Mouse (Mus musculus) kidney, embryonic 14.5 days (tissue): ENCODE data around the gene Hoxd4. TPM values are rescaled to one million over a fixed set of nuclear protein-coding genes. Genes with fewer than 3 reads are reported as not detected.

Source experiments
- ATAC-seq: fragments of 200-750 bp; cut with Nextera tagmentation; 2 replicates; pipeline ENCODE4 v1.8.0; 2017; ENCODE audit warnings: moderate number of reproducible peaks, mild to moderate bottlenecking, moderate TSS enrichment, moderate library complexity; ENCODE audit not compliant: low FRiP score, low TSS enrichment
- H3K27ac ChIP-seq: fragments of 300-500 bp; sonication (generic); 2 replicates; pipeline ENCODE4 v1.5.1; 2014; ENCODE audit warnings: low read depth, mild to moderate bottlenecking, low read length, moderate library complexity, mixed read lengths
- H3K27me3 ChIP-seq: fragments of 300-500 bp; sonication (generic); 2 replicates; pipeline ENCODE4 v1.6.1; 2014; ENCODE audit warnings: mild to moderate bottlenecking, low read length; ENCODE audit not compliant: control insufficient read depth, insufficient read depth
- H3K36me3 ChIP-seq: fragments of 300-500 bp; sonication (generic); 2 replicates; pipeline ENCODE4 v1.6.1; 2014; ENCODE audit warnings: low read length, mixed read lengths; ENCODE audit not compliant: control insufficient read depth, insufficient read depth
- H3K4me1 ChIP-seq: fragments of 300-500 bp; sonication (generic); 2 replicates; pipeline ENCODE4 v1.6.1; 2014; ENCODE audit warnings: low read length, mixed read lengths; ENCODE audit not compliant: control insufficient read depth, insufficient read depth
- H3K4me2 ChIP-seq: fragments of 300-500 bp; sonication (generic); replicated peaks from 2 replicates; pipeline ENCODE4 v1.6.1; 2014; ENCODE audit warnings: low read depth, mild to moderate bottlenecking, low read length
- H3K4me3 ChIP-seq: fragments of 300-500 bp; sonication (generic); 2 replicates; pipeline ENCODE4 v1.5.1; 2014; ENCODE audit warnings: mild to moderate bottlenecking, low read length
- H3K9ac ChIP-seq: fragments of 300-500 bp; sonication (generic); 2 replicates; pipeline ENCODE4 v1.6.1; 2014; ENCODE audit warnings: low read depth, mild to moderate bottlenecking, low read length, moderate library complexity
- H3K9me3 ChIP-seq: fragments of 300-500 bp; sonication (generic); 2 replicates; pipeline ENCODE4 v1.6.1; 2016; ENCODE audit warnings: low read length; ENCODE audit not compliant: control insufficient read depth
- WGBS: fragments of 180-500 bp; shearing (Covaris S2); extraction: QIAGEN DNeasy Blood & Tissue Kit; methylation state at CpG from one replicate; pipeline ENCODE4 v1.1.7; 2014; 5-methylcytosine and 5-hydroxymethylcytosine counted together
- polyA plus RNA-seq: library from polyadenylated mRNA; unstranded; fragments of >200 nt; fragmentation: Nextera tagmentation; extraction: Ambion mirVana; gene quantifications from 2 replicates; pipeline ENCODE4 v1.2.1, GENCODE M21; 2014

The Hoxd4 gene
- polyA plus RNA-seq, 1 experiment from 2014 or later = 6.3 TPM

- ATAC-seq = no peak; the same call in none of the 2 replicates
- 1% methylated on average over 24 of the region's 25 CpGs for WGBS
- H3K9ac ChIP-seq = peak overlapping the region; percentile 51
Measured at GRCm38 (mm10) chr2:74753175-74753523, 41.4 kb downstream of the Hoxd4 start.

DNA sequence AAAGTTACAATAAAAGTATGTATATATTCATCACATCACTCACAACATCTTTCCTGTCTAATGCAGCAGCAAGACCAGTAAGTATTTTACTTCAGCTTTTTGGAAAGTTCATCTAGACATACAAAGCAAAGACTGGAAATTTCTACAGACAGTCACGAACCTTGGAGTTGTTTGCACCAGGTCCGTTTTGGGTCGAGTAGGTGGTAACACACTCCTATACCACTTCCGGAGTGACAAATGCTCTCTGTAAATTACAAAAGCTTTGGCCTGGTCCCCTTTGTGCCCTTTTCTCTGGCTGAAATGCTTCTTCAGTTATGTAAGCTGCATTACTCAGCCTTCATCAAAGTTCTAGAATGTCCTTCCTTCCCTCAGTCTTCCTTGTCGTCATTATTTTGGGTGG lies 42.0 kb downstream of the Hoxd4 start:
- Histone ChIP-seq H3K4me1 (peaks cover 26% of the 10 kb centered on the region), H3K27me3 (peaks cover 7% of the 10 kb centered on the region; the same call in 1 of the 2 replicates), H3K9ac (no peak overlapping the region), H3K27ac (0 out of 2 replicates have a peak overlapping the region, but pooled peaks have one; percentile 20), H3K4me3 (no peak overlapping the region; the same call in 1 of the 2 replicates), H3K9me3 (0 out of 2 replicates have a peak, but pooled peaks cover 4% of the 10 kb centered on the region), H3K36me3 (no peaks in the 10 kb centered on the region), H3K4me2 (no peak overlapping the region; the same call in 1 of the 2 replicates)
- 24% methylated on average over 5 of the region's 5 CpGs for WGBS
- ATAC-seq = no peak

More at GRCm38 (mm10) chr2:74753175-74753523, 41.4 kb downstream of the Hoxd4 start:
- Histone ChIP-seq H3K4me1 (peaks cover 28% of the 10 kb centered on the region), H3K27me3 (peaks cover 7% of the 10 kb centered on the region; the same call in 1 of the 2 replicates), H3K27ac (peak overlapping the region; percentile 20; the same call in 1 of the 2 replicates), H3K4me3 (peak overlapping the region; percentile 40), H3K4me2 (peak overlapping the region; percentile 69), H3K9me3 (0 out of 2 replicates have a peak, but pooled peaks cover 4% of the 10 kb centered on the region), H3K36me3 (no peaks in the 10 kb centered on the region)

- H3K4me3 ChIP-seq = no peak overlapping the region
- peaks cover 17% of the 10 kb centered on the region for H3K4me1 ChIP-seq
- H3K9ac ChIP-seq = no peak overlapping the region
- 0 out of 2 replicates have a peak, but pooled peaks cover 4% of the 10 kb centered on the region for H3K9me3 ChIP-seq
- ATAC-seq = no peak
- peaks cover 28% of the 10 kb centered on the region for H3K27me3 ChIP-seq
- 0% methylated on average over 1 of the region's 1 CpGs for WGBS
- H3K4me2 ChIP-seq = no peak overlapping the region
- no peak overlapping the region for H3K27ac ChIP-seq
- H3K36me3 ChIP-seq = no peaks in the 10 kb centered on the region
Measured at GRCm38 (mm10) chr2:74760146-74760545, 48.4 kb downstream of the Hoxd4 start.

DNA sequence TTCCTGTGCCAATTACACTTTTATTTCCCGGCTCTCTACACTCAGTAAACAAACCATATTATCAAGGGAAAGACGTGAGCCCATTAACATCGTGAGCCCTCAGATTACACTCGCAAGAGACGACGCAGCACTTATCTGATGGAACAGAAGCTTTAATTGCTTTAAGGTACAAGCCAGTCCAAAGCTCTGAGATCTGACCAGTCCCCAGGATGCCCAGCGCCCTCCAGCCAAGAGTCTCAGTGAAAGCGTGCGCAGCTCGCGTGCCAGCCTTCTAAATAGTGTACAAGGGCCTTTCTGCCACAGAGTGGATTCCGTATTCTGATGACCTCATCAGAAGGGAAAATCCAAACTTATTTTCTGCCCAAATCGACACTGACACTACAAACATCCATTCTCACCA lies 50.2 kb downstream of the Hoxd4 start:
- no peaks in the 10 kb centered on the region for H3K36me3 ChIP-seq
- H3K27me3 ChIP-seq = peaks cover 28% of the 10 kb centered on the region
- no peak overlapping the region for H3K27ac ChIP-seq
- H3K9ac ChIP-seq = no peak overlapping the region
- WGBS = under 1% methylated on average over 13 of the region's 13 CpGs
- H3K4me2 ChIP-seq = peak overlapping the region; percentile 98
- H3K9me3 ChIP-seq = no peaks in the 10 kb centered on the region
- no peak for ATAC-seq
- H3K4me1 ChIP-seq = peaks cover 17% of the 10 kb centered on the region
- peak overlapping the region; percentile 58 for H3K4me3 ChIP-seq

- under 1% methylated on average over 54 of the region's 61 CpGs for WGBS
- peak within 1 kb of the TSS; percentile 58; the same call in 1 of the 2 replicates for H3K9ac ChIP-seq
Measured at GRCm38 (mm10) chr2:74762522-74763244, 51.0 kb downstream of the Hoxd4 start, which contains the start of gene Hoxd1. Gene Hoxd1, plus strand, starts transcription at chr2:74762980.

GRCm38 (mm10) chr2:74763245-74763735 lies 51.6 kb downstream of the Hoxd4 start:
- peaks cover 28% of the 10 kb centered on the region for H3K27me3 ChIP-seq
- under 1% methylated on average over 45 of the region's 53 CpGs for WGBS
- H3K9me3 ChIP-seq = no peaks in the 10 kb centered on the region
- no peak overlapping the region for H3K27ac ChIP-seq
- H3K36me3 ChIP-seq = no peaks in the 10 kb centered on the region
- H3K4me3 ChIP-seq = peak overlapping the region; percentile 58
- peaks cover 17% of the 10 kb centered on the region for H3K4me1 ChIP-seq
- peak; percentile 34 for ATAC-seq
- peak overlapping the region; percentile 58; the same call in 1 of the 2 replicates for H3K9ac ChIP-seq
- H3K4me2 ChIP-seq = peak overlapping the region; percentile 98

More at GRCm38 (mm10) chr2:74762522-74763244, 51.0 kb downstream of the Hoxd4 start, which contains the start of gene Hoxd1:
- Histone ChIP-seq H3K27me3 (peaks cover 28% of the 10 kb centered on the region), H3K4me3 (peak within 1 kb of the TSS; percentile 58), H3K4me2 (peak within 1 kb of the TSS; percentile 98), H3K4me1 (peaks cover 17% of the 10 kb centered on the region), H3K9me3 (no peaks in the 10 kb centered on the region), H3K27ac (no peak within 1 kb of the TSS), H3K36me3 (no peaks in the 10 kb centered on the region)
- peak; percentile 91 for ATAC-seq

DNA sequence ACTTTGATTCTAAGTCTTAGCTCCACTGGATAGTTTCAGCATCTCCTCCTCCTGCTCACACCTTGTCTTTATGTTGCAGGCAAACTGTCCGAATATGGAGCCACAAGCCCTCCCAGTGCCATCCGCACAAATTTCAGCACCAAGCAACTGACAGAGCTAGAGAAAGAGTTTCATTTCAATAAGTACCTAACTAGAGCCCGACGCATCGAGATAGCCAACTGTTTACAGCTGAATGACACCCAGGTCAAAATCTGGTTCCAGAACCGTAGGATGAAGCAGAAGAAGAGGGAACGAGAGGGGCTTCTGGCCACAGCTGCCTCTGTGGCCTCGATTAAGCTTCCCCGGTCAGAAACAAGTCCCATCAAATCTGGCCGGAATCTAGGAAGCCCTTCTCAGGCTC lies 52.2 kb downstream of the Hoxd4 start:
- Histone ChIP-seq H3K9ac (no peak overlapping the region), H3K4me1 (peaks cover 17% of the 10 kb centered on the region), H3K27me3 (peaks cover 28% of the 10 kb centered on the region), H3K36me3 (no peaks in the 10 kb centered on the region), H3K27ac (no peak overlapping the region), H3K9me3 (no peaks in the 10 kb centered on the region), H3K4me3 (peak overlapping the region; percentile 58), H3K4me2 (peak overlapping the region; percentile 98)
- 45% methylated on average over 10 of the region's 10 CpGs for WGBS
- ATAC-seq = no peak

GRCm38 (mm10) chr2:74774359-74774758 lies 62.6 kb downstream of the Hoxd4 start:
- no peak overlapping the region for H3K27ac ChIP-seq
- no peaks in the 10 kb centered on the region for H3K4me1 ChIP-seq
- no peak overlapping the region for H3K4me2 ChIP-seq
- no peak for ATAC-seq
- H3K27me3 ChIP-seq = no peaks in the 10 kb centered on the region
- no peaks in the 10 kb centered on the region for H3K9me3 ChIP-seq
- no peak overlapping the region for H3K4me3 ChIP-seq
- no peak overlapping the region for H3K9ac ChIP-seq
- 82% methylated on average over 2 of the region's 2 CpGs for WGBS
- no peaks in the 10 kb centered on the region for H3K36me3 ChIP-seq
